Mouse (Mus musculus) embryonic fibroblast, embryonic 13.5 days (primary cell): Measurements from ENCODE around the gene Shank2.

Experiments used
- CTCF ChIP-seq: IDR thresholded peaks from 2 replicates; pipeline ENCODE4 v1.5.1; 2011; ENCODE audit warnings: mild to moderate bottlenecking, control low read depth, low read length, moderate library complexity, borderline replicate concordance; ENCODE audit not compliant: insufficient read depth
- POLR2A ChIP-seq: IDR thresholded peaks from 2 replicates; pipeline ENCODE4 v1.6.1; 2011; ENCODE audit warnings: low read depth, mild to moderate bottlenecking, control low read depth, low read length, moderate library complexity

GRCm38 (mm10) chr7:144235523-144235922, 233.8 kb downstream of the Shank2 start:
- TF ChIP-seq CTCF (no peak), POLR2A (no peak)
